8 mouse cellular contexts compared by ENCODE assay signal in genomic region chr1:87721382-87721781, GRCm38 (mm10). TPM values are rescaled to one million over a fixed set of nuclear protein-coding genes. Genes with fewer than 3 reads are reported as not detected.
DNase-seq lines count a peak whose midpoint lies in the region; ATAC-seq and TF ChIP-seq lines count a peak whose summit lies in the region.

No protein-coding gene starts in this region.

- no peak overlapping the region for H3K27ac ChIP-seq in testis, adult 2 months (ENCODE audit: control insufficient read depth, insufficient read depth, low read depth, low read length)
- no peak overlapping the region for H3K27ac ChIP-seq in stomach, embryonic 14.5 days (ENCODE audit: low read length)

- H3K4me2 ChIP-seq in stomach, embryonic 14.5 days (replicated peaks; ENCODE audit: low read depth, low read length): no peak overlapping the region

- no peaks in the 10 kb centered on the region for H3K27me3 ChIP-seq in testis, adult 2 months (ENCODE audit: control insufficient read depth, insufficient read depth, low read length)
- no peaks in the 10 kb centered on the region for H3K27me3 ChIP-seq in stomach, embryonic 14.5 days (ENCODE audit: control insufficient read depth, insufficient read depth, low read length)

- H3K36me3 ChIP-seq in testis, adult 2 months (ENCODE audit: control insufficient read depth, insufficient read depth, low read length): no peaks in the 10 kb centered on the region; the same call in 1 of the 2 replicates
- H3K36me3 ChIP-seq in stomach, embryonic 14.5 days (ENCODE audit: control insufficient read depth, insufficient read depth, low read length): no peaks in the 10 kb centered on the region

- peak; percentile 48; the same call in 1 of the 2 replicates for TF ChIP-seq CTCF in testis, adult 2 months (IDR thresholded peaks at IDR 0.05; ENCODE audit: control insufficient read depth, insufficient read depth, insufficient replicate concordance, low read depth, low read length)

- H3K4me1 ChIP-seq in testis, adult 2 months (ENCODE audit: control insufficient read depth, insufficient read depth, low read length): no peaks in the 10 kb centered on the region; the same call in 1 of the 2 replicates
- no peaks in the 10 kb centered on the region for H3K4me1 ChIP-seq in stomach, embryonic 14.5 days (ENCODE audit: control insufficient read depth, insufficient read depth, low read length)

- TF ChIP-seq POLR2A in testis, adult 2 months (IDR thresholded peaks at IDR 0.05; ENCODE audit: control insufficient read depth, low read depth, low read length): no peak

- ATAC-seq in stomach, embryonic 14.5 days (ENCODE audit: insufficient number of reproducible peaks, insufficient read depth, low FRiP score, low read depth): 0 out of 2 replicates have a peak, but pooled peaks have one; percentile 33

- 18% methylated on average over 8 of the region's 8 CpGs for WGBS in stomach, embryonic 14.5 days

- no peak overlapping the region for H3K4me3 ChIP-seq in testis, adult 2 months (ENCODE audit: control insufficient read depth, low read depth, low read length)
- no peak overlapping the region for H3K4me3 ChIP-seq in stomach, embryonic 14.5 days (ENCODE audit: low read depth, low read length)

- no peak for DNase-seq in testis, postnatal 14 days (ENCODE audit: low spot score)
- DNase-seq in cerebellum, adult 8-10 months: peak; percentile 17
- DNase-seq in frontal cortex, postnatal 36 days (ENCODE audit: low spot score in 2 of 2): peak; percentile 46 to 76
- DNase-seq in layer of hippocampus, adult 9-11 months: peak; percentile 34
- DNase-seq in mesoderm, embryonic 11.5 days (ENCODE audit: low read depth, low spot score): peak; percentile 22
- no peak for DNase-seq in spleen, postnatal 4 days (ENCODE audit: low spot score in 2 of 2)

- no peaks in the 10 kb centered on the region for H3K9me3 ChIP-seq in stomach, embryonic 14.5 days (ENCODE audit: control insufficient read depth, low read depth, low read length)

- H3K9ac ChIP-seq in stomach, embryonic 14.5 days (replicated peaks; ENCODE audit: low read depth, low read length): no peak overlapping the region

RNA-seq across cellular contexts. Expression of gene Atg16l1, which starts 34.3 kb away (rescaled TPM):
- polyA plus RNA-seq in testis, adult 2 months (2012; rRNA removed): 7.8 and 9.1 TPM in 2 replicates
- 36.1 and 36.4 TPM in 2 replicates for polyA plus RNA-seq in stomach, embryonic 14.5 days (2014; fragmentation: Nextera tagmentation; extraction: Ambion mirVana)

Comparison
In these comparisons a context has a peak if more than half of its experiments do, and no peak if none do; other contexts are left out.
1. DNase-seq: peak in cerebellum, adult 8-10 months (single experiment), frontal cortex, postnatal 36 days (2 of 2), layer of hippocampus, adult 9-11 months (single experiment) and mesoderm, embryonic 11.5 days (single experiment); none in testis, postnatal 14 days (single experiment) and spleen, postnatal 4 days (0 of 2).